Mouse (Mus musculus): Measurements from ENCODE around the gene Cacng7.

DNA sequence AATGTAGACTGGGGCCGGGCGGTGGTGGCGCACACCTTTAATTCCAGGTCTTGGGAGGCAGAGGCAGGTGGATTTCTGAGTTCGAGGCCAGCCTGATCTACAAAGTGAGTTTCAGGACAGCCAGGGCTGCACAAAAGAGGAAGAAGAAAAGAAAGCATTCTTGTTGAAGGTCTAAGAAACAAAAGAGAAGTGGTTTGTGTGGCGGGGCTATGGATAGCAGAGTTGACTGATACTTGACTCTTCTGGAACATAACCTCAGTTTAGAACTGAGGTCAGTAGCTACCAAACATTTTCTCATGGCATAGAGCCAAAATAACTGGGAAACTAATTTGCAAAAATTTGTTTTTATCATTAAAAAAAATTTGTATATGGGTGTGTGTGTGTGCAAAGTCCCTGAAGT, 46.7 kb upstream of the Cacng7 start:
- TF ChIP-seq GATA1 (IDR thresholded peaks at IDR 0.05; ENCODE audit: low read length) (no peak), TAL1 (IDR thresholded peaks at IDR 0.05; ENCODE audit: low read length) (no peak)

All from erythroblast, embryonic 14.5 days (primary cell).